Comparison of ENCODE assay signal across 8 mouse cellular contexts in genomic region chr10:93309131-93309933, GRCm38 (mm10). TPM values are rescaled to one million over a fixed set of nuclear protein-coding genes. Genes with fewer than 3 reads are reported as not detected.
DNase-seq lines count a peak whose midpoint lies in the region; ATAC-seq and TF ChIP-seq lines count a peak whose summit lies in the region.

No protein-coding gene starts in this region.

- H3K36me3 ChIP-seq in intestine, postnatal 0 days (ENCODE audit: control insufficient read depth, insufficient read depth): no peaks in the 10 kb centered on the region
- H3K36me3 ChIP-seq in liver, embryonic 15.5 days (replicated peaks): no peaks in the 10 kb centered on the region

- no peaks in the 10 kb centered on the region for H3K4me1 ChIP-seq in intestine, postnatal 0 days (replicated peaks; ENCODE audit: control insufficient read depth, insufficient read depth, low read length)
- H3K4me1 ChIP-seq in liver, embryonic 15.5 days (replicated peaks): peaks cover 4% of the 10 kb centered on the region; the same call in 1 of the 2 replicates

- H3K27me3 ChIP-seq in intestine, postnatal 0 days (replicated peaks; ENCODE audit: control insufficient read depth, insufficient read depth, low read length): peaks cover 7% of the 10 kb centered on the region; the same call in 1 of the 2 replicates
- peaks cover 60% of the 10 kb centered on the region for H3K27me3 ChIP-seq in liver, embryonic 15.5 days

- H3K9ac ChIP-seq in intestine, postnatal 0 days (ENCODE audit: low read depth, low read length): peak overlapping the region; percentile 73
- no peak overlapping the region for H3K9ac ChIP-seq in liver, embryonic 15.5 days

- peak overlapping the region; percentile 66 for H3K4me3 ChIP-seq in intestine, postnatal 0 days (ENCODE audit: low read depth, low read length)
- H3K4me3 ChIP-seq in liver, embryonic 15.5 days (replicated peaks): peak overlapping the region; percentile 56

- H3K9me3 ChIP-seq in intestine, postnatal 0 days (ENCODE audit: control insufficient read depth): no peaks in the 10 kb centered on the region
- H3K9me3 ChIP-seq in liver, embryonic 15.5 days (replicated peaks): no peaks in the 10 kb centered on the region

- no peak for TF ChIP-seq CTCF in intestine, postnatal 0 days (IDR thresholded peaks at IDR 0.05; ENCODE audit: low read depth)

- H3K27ac ChIP-seq in intestine, postnatal 0 days (ENCODE audit: low read depth, low read length): peak overlapping the region; percentile 87
- H3K27ac ChIP-seq in liver, embryonic 15.5 days (replicated peaks): peak overlapping the region; percentile 62

- no peak; the same call in 1 of the 2 replicates for ATAC-seq in monocyte, adult 5-6 weeks (replicated peaks; ENCODE audit: insufficient number of reproducible peaks, low FRiP score, low TSS enrichment, poor library complexity, severe bottlenecking)
- ATAC-seq in common myeloid progenitor, adult 5-6 weeks (replicated peaks; ENCODE audit: low read depth, poor library complexity, severe bottlenecking): peak; percentile 61
- peak; percentile 34; the same call in 1 of the 2 replicates for ATAC-seq in intestine, postnatal 0 days
- no peak for ATAC-seq in liver, embryonic 15.5 days (ENCODE audit: insufficient read depth)

- WGBS in intestine, postnatal 0 days: 2% methylated on average over 20 of the region's 23 CpGs
- 1% methylated on average over 19 of the region's 23 CpGs for WGBS in liver, embryonic 15.5 days (ENCODE audit: insufficient replicate concordance)

- peak; percentile 6 to 14 for DNase-seq in monocyte, adult 2 months (ENCODE audit: low read depth in 1 of 2, low spot score in 2 of 2)
- peak; percentile 76 to 81 for DNase-seq in heart, adult 18-20 months
- peak; percentile 72 for DNase-seq in neural tube, embryonic 10.5 days (ENCODE audit: extremely low spot score, low spot score)
- peak; percentile 73 for DNase-seq in thymus, postnatal 14 days

- peak overlapping the region; percentile 84 for H3K4me2 ChIP-seq in intestine, postnatal 0 days (replicated peaks; ENCODE audit: low read depth)
- H3K4me2 ChIP-seq in liver, embryonic 15.5 days: peak overlapping the region; percentile 71

RNA-seq across cellular contexts. Expression of gene Elk3, which starts 1.6 kb away (rescaled TPM):
- 46.4 to 62.2 TPM (median 61.7 TPM) in 3 replicates for total RNA-seq in monocyte, adult 5-6 weeks (2017)
- total RNA-seq in common myeloid progenitor, adult 5-6 weeks (2017): 25.5 and 30.0 TPM in 2 replicates
- 10 to 100 TPM; 27.9 to 29.5 TPM for total RNA-seq in heart, adult 18-20 months (2021)
- polyA plus RNA-seq in intestine, postnatal 0 days (2015; fragmentation: Nextera tagmentation; extraction: Ambion mirVana): 14.2 and 16.4 TPM in 2 replicates
- 4.3 and 5.1 TPM in 2 replicates for polyA plus RNA-seq in liver, embryonic 15.5 days (2015; fragmentation: Nextera tagmentation; extraction: Ambion mirVana)

Comparison
In these comparisons a context has a peak if more than half of its experiments do, and no peak if none do; other contexts are left out.
1. DNase-seq: peak in every context shown above with its lines; median percentile 78 in heart, adult 18-20 months; 73 in thymus, postnatal 14 days; 72 in neural tube, embryonic 10.5 days; 10 in monocyte, adult 2 months.
2. ATAC-seq: peak in common myeloid progenitor, adult 5-6 weeks (single experiment) and intestine, postnatal 0 days (single experiment); none in monocyte, adult 5-6 weeks (single experiment) and liver, embryonic 15.5 days (single experiment).